In genomic region chr8:42388816-42389215, GRCm38 (mm10) we compare ENCODE assay signal across 27 mouse cellular contexts.
"Had no signal": no experiment of that assay in that cellular context is flagged by ENCODE, and none has a peak within 500 bp of the region (broad histone marks: within the 10 kb centered on the region; RNA-seq: fewer than 3 reads in every experiment).

No protein-coding gene starts in this region.

- H3K27ac ChIP-seq: heart, adult 2 months; heart, embryonic 13.5 days; heart, embryonic 15.5 days; hindbrain, embryonic 13.5 days; hindbrain, embryonic 15.5 days; hindbrain, postnatal 0 days; kidney, embryonic 15.5 days; kidney, postnatal 0 days; limb, embryonic 13.5 days; limb, embryonic 15.5 days; liver, embryonic 12.5 days; liver, embryonic 14.5 days had no signal

- ATAC-seq: hindbrain, postnatal 0 days; intestine, embryonic 16.5 days; liver, embryonic 12.5 days had no signal

- H3K27me3 ChIP-seq: heart, embryonic 13.5 days; heart, embryonic 15.5 days; hindbrain, embryonic 13.5 days; hindbrain, embryonic 15.5 days; kidney, embryonic 15.5 days; limb, embryonic 13.5 days; limb, embryonic 15.5 days; liver, embryonic 12.5 days had no signal

- H3K9ac ChIP-seq: heart, embryonic 13.5 days; heart, embryonic 15.5 days; hindbrain, embryonic 13.5 days; hindbrain, embryonic 15.5 days; kidney, embryonic 15.5 days; limb, embryonic 13.5 days; limb, embryonic 15.5 days; liver, embryonic 12.5 days; liver, embryonic 14.5 days had no signal

- DNase-seq: gastrocnemius, postnatal 14 days; gastrocnemius, postnatal 36 days; heart, adult 11 months; heart, adult 2 months; heart, postnatal 14 days; heart, postnatal 36 days; kidney, adult 11 months; kidney, adult 2 months; kidney, adult 9 months; kidney, postnatal 14 days; kidney, postnatal 36 days; layer of hippocampus, adult 9-11 months; layer of hippocampus, postnatal 36 days; left cerebral cortex, postnatal 4 days had no signal

- H3K9me3 ChIP-seq: heart, embryonic 13.5 days; heart, embryonic 15.5 days; hindbrain, embryonic 13.5 days; hindbrain, embryonic 15.5 days; kidney, embryonic 15.5 days; limb, embryonic 13.5 days; limb, embryonic 15.5 days; liver, embryonic 12.5 days had no signal

- H3K4me3 ChIP-seq: heart, adult 2 months; heart, embryonic 13.5 days; heart, embryonic 15.5 days; hindbrain, embryonic 13.5 days; hindbrain, embryonic 15.5 days; kidney, embryonic 15.5 days; limb, embryonic 13.5 days; limb, embryonic 15.5 days; liver, embryonic 12.5 days had no signal

- H3K4me2 ChIP-seq: heart, embryonic 11.5 days; heart, embryonic 13.5 days; heart, embryonic 15.5 days; hindbrain, embryonic 13.5 days; hindbrain, embryonic 15.5 days; kidney, embryonic 15.5 days; limb, embryonic 13.5 days; limb, embryonic 15.5 days; liver, embryonic 12.5 days had no signal

- H3K4me1 ChIP-seq: heart, embryonic 13.5 days; heart, embryonic 15.5 days; hindbrain, embryonic 13.5 days; hindbrain, embryonic 15.5 days; kidney, embryonic 15.5 days; limb, embryonic 13.5 days; limb, embryonic 15.5 days; liver, embryonic 12.5 days had no signal

- H3K36me3 ChIP-seq: heart, embryonic 13.5 days; heart, embryonic 15.5 days; hindbrain, embryonic 13.5 days; hindbrain, embryonic 15.5 days; kidney, embryonic 15.5 days; limb, embryonic 13.5 days; limb, embryonic 15.5 days; liver, embryonic 12.5 days had no signal
